Mouse (Mus musculus) small intestine, adult 2 months (tissue): ENCODE data around the gene Slc39a1. TPM values are rescaled to one million over a fixed set of nuclear protein-coding genes. Genes with fewer than 3 reads are reported as not detected.

ENCODE experiments used
- H3K27ac ChIP-seq: fragments of 200-500 bp; 2 replicates; pipeline ENCODE4 v1.5.1; 2012; ENCODE audit warnings: low read depth, low read length, control low read depth, inconsistent platforms; ENCODE audit not compliant: insufficient read depth
- H3K27me3 ChIP-seq: fragments of 200-500 bp; 2 replicates; pipeline ENCODE4 v1.6.1; 2012; ENCODE audit warnings: mild to moderate bottlenecking, moderate library complexity, low read length, inconsistent platforms; ENCODE audit not compliant: control insufficient read depth, insufficient read depth
- H3K36me3 ChIP-seq: fragments of 200-500 bp; 2 replicates; pipeline ENCODE4 v1.6.1; 2012; ENCODE audit warnings: mild to moderate bottlenecking, low read length, control low read depth, inconsistent platforms; ENCODE audit not compliant: control insufficient read depth, insufficient read depth
- H3K4me1 ChIP-seq: fragments of 200-500 bp; 2 replicates; pipeline ENCODE4 v1.6.1; 2012; ENCODE audit warnings: low read length, inconsistent platforms, mixed read lengths; ENCODE audit not compliant: control insufficient read depth, insufficient read depth, insufficient read length
- H3K4me3 ChIP-seq: fragments of 200-500 bp; 2 replicates; pipeline ENCODE4 v1.5.1; 2012; ENCODE audit warnings: low read depth, mild to moderate bottlenecking, control low read depth, inconsistent platforms, low read length, moderate library complexity
- CTCF ChIP-seq: fragments of 200-500 bp; IDR thresholded peaks from 2 replicates; pipeline ENCODE4 v1.5.1; 2012; ENCODE audit warnings: low read depth, mild to moderate bottlenecking, control low read depth, inconsistent platforms, low read length, moderate library complexity, mixed read lengths; ENCODE audit not compliant: insufficient replicate concordance, insufficient read length; ENCODE audit errors: extremely low read depth
- POLR2A ChIP-seq: fragments of 200-500 bp; IDR thresholded peaks from 2 replicates; pipeline ENCODE4 v1.6.1; 2012; ENCODE audit warnings: low read depth, mild to moderate bottlenecking, control low read depth, inconsistent platforms, low read length, moderate library complexity
- WGBS: fragments of 180-500 bp; shearing (Covaris S2); methylation state at CpG from one replicate; pipeline ENCODE4 v1.1.7; 2018; 5-methylcytosine and 5-hydroxymethylcytosine counted together
- polyA plus RNA-seq: library from polyadenylated mRNA; depleted of rRNA; stranded (reverse); fragments of >200 nt; gene quantifications from 2 replicates; pipeline ENCODE4 v1.2.3, GENCODE M21; 2012

The Slc39a1 gene
- polyA plus RNA-seq, 1 experiment = 72.7 TPM

DNA sequence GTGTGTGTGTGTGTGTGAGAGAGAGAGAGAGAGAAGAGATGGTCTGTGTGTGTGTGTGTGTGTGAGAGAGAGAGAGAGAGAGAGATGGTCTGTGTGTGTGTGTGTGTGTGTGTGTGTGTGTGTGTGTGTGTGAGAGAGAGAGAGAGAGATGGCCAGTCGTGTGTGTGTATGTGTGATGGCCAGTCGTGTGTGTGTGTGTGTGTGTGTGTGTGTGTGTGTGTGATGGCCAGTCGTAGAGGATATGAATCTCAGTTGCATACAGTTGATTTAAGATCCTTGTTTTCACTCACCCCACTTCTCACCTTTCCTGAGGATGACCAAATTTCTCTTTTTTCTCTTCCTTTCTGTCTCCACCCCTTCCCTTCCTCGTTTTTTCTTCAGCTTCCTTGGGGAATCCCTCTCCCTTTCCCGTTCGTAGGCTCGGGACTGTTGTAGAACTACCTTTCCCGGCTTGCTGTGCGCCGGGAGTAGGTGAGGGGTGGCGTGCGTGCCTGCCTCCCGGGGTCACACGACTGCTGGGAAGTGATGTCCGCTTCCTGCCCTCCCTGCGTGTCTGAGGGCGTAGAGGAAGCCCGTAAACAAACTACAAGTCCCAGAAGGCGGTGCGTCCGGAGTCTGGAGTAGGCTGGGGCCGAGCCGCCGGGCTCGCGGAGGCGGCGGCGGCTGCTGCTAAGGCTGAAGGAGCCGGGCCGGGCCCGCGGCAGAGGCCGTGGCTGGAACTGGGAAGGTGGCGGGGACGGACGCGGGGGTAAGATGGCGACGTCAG, 5.9 kb downstream of the Slc39a1 start, which contains the start of gene Crtc2:
Gene Crtc2 (plus strand): TSS at position 511 of the 766 bp plus-strand sequence.
- Histone ChIP-seq H3K27ac (peak within 1 kb of the TSS; percentile 82), H3K36me3 (peaks cover 23% of the 10 kb centered on the region), H3K4me1 (peaks cover 11% of the 10 kb centered on the region; the same call in 1 of the 2 replicates), H3K27me3 (no peaks in the 10 kb centered on the region), H3K4me3 (peak within 1 kb of the TSS; percentile 84)
- TF ChIP-seq CTCF (no peak), POLR2A (peak; percentile 76)
- WGBS = under 1% methylated on average over 40 of the region's 40 CpGs

DNA sequence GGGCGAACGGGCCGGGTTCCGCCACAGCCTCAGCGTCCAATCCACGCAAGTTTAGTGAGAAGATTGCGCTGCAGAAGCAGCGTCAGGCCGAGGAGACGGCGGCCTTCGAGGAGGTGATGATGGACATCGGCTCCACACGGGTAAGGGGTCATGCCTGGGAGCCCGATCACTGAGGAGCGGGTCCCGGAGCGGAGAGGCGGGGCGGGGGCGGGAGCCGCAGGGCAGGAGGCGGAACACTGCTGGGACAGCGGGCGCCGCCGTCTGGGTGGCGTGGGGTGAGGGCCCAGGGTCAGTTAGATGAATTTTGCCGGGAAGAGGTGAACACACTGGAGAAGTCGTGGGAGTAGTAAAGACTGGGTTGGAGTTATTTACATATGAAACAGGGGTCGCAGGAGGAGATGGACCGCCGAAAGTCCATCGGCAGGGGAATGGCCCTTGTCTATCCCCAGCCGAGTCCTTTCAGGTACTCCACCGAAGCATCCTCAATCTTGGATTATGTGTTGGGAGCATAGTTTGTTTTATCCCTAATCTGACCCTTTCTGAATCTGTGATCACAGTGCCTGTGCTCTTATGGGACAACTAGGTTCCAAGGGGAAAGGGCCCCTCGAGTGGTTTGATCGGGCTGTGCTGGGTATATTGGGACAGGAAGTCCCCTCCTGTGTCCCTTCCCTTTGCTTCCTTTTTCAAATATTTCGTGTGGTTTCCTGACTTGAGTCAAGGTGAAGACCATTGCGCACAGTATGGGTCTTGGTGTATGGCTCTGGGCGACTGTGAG, 6.6 kb downstream of the Slc39a1 start:
- 1% methylated on average over 41 of the region's 41 CpGs for WGBS
- H3K4me3 ChIP-seq = peak overlapping the region; percentile 84
- H3K27me3 ChIP-seq = no peaks in the 10 kb centered on the region
- H3K27ac ChIP-seq = peak overlapping the region; percentile 82
- H3K4me1 ChIP-seq = peaks cover 10% of the 10 kb centered on the region; the same call in 1 of the 2 replicates
- H3K36me3 ChIP-seq = peaks cover 26% of the 10 kb centered on the region
- TF ChIP-seq CTCF (peak; percentile 16; the same call in 1 of the 2 replicates), POLR2A (no peak)

DNA sequence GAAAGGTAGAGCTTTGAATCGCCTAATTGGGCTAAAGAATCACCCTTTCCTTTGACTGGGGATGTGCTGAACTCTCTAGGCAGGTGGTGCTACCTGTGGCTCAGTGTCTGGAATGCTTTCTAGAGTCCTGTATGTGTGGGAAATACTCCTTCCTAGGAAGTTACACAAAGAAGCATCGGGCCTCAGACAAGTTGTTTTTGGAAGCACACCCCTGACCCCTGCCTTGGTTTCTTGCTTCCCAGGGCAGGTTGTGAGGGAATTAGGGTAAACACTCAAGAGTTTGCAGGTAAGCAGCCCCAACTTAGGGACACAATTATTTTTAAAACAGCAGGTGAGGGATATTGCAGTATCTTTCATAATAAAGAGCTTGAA, 7.2 kb downstream of the Slc39a1 start:
- 1% methylated on average over 2 of the region's 2 CpGs for WGBS
- no peaks in the 10 kb centered on the region for H3K27me3 ChIP-seq
- peak overlapping the region; percentile 84 for H3K4me3 ChIP-seq
- no peak for TF ChIP-seq POLR2A
- no peak for TF ChIP-seq CTCF
- peaks cover 31% of the 10 kb centered on the region for H3K36me3 ChIP-seq
- H3K4me1 ChIP-seq = peaks cover 10% of the 10 kb centered on the region; the same call in 1 of the 2 replicates
- H3K27ac ChIP-seq = no peak overlapping the region

DNA sequence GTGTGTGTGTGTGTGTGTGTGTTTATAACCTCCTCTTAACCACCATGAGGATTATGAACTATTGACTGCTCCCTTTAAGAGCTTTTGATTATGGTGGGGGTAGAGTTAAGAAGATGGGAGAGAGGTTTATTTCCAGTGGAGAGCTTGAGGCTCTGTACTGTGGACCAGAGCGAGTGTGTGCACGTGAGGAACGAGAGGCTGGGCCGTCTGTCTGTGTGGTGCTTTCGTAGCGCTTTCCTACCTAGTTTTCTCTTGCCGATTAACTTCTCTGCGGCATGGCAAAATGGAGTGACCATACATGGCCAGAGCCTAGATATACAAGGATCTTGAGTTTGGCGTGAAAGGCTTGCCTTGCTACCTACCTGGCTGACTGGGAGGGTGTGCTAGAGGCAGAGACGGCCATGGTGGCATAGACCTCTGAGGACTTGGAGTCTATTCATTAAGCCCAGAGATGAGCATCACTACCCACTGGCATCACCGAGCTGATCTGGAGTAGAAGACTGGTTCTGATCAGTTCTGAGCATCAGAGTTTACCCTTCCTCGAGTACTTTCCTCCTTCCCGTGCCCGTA, 7.9 kb downstream of the Slc39a1 start:
- Histone ChIP-seq H3K27me3 (no peaks in the 10 kb centered on the region), H3K4me3 (no peak overlapping the region), H3K36me3 (peaks cover 32% of the 10 kb centered on the region), H3K4me1 (peaks cover 10% of the 10 kb centered on the region; the same call in 1 of the 2 replicates), H3K27ac (no peak overlapping the region)
- 90% methylated on average over 14 of the region's 14 CpGs for WGBS
- TF ChIP-seq POLR2A (no peak), CTCF (no peak)

DNA sequence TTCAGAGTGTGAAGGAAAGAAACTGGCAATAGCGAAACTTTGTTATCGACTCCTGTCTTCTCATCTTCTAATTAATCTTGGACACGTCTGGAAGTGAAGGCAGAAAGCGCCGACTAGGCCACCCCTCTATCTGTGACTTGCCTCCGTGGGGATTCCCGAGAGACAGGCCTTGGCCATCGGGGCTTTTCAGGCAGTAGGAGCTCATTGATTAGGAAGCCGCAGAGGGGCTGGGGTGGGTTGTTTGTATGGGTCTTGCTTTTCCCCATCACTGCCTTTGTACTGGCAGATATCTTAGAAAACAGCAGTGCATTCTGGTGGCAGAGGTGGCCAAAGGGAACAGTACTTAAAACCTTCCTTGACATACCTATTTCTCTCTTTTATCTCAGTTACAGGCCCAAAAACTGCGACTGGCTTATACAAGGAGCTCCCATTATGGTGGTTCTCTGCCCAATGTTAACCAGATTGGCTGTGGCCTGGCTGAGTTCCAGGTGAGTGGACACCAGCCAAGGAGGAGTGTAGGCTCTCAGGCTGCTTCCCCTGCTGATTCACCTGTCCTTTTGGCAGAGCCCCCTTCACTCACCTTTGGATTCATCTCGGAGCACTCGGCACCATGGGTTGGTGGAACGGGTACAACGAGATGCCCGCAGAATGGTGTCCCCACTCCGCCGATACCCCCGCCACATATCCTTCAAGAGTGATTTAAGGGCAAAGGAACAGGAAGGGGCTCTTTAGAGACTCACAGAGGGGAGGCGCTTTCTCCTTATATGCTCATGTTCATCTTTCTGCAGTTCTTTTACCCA, 9.0 kb downstream of the Slc39a1 start:
- 87% methylated on average over 19 of the region's 19 CpGs for WGBS
- Histone ChIP-seq H3K27me3 (no peaks in the 10 kb centered on the region), H3K36me3 (peaks cover 34% of the 10 kb centered on the region), H3K4me3 (no peak overlapping the region), H3K4me1 (peaks cover 10% of the 10 kb centered on the region; the same call in 1 of the 2 replicates), H3K27ac (no peak overlapping the region)
- no peak for TF ChIP-seq CTCF
- no peak for TF ChIP-seq POLR2A

DNA sequence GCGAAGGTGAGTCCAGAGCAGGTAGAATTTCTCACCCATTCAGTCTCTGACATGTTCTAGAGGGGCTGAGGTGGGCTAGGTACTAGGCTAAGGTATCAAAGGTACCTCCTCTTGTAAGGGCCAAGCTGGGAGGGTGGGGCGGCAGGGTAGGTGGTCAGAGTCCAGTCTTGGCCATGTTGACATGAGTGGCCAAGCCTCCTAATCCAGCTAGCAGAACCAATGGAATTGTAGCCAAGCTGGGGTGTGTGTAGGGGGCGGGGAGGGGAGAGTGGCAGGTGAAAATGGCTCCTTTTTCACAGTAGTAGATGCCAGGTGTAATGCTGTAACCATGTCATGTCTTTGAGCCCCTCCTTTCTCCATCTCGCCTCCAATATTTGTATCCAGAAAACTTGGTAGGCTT, 10.5 kb downstream of the Slc39a1 start:
- 44% methylated on average over 4 of the region's 4 CpGs for WGBS
- Histone ChIP-seq H3K4me1 (peaks cover 10% of the 10 kb centered on the region; the same call in 1 of the 2 replicates), H3K27me3 (no peaks in the 10 kb centered on the region), H3K4me3 (no peak overlapping the region), H3K36me3 (peaks cover 48% of the 10 kb centered on the region), H3K27ac (no peak overlapping the region)
- TF ChIP-seq POLR2A (no peak), CTCF (no peak)
